Mouse (Mus musculus) limb, embryonic 15.5 days (tissue): ENCODE measurements around the gene Canx. TPM values are rescaled to one million over a fixed set of nuclear protein-coding genes. Genes with fewer than 3 reads are reported as not detected.
"Not testable (repeated sequence)": the region's sequence is repeated elsewhere in the genome, so short reads cannot be mapped to it uniquely, and the experiment has no call there.

Source experiments
- ATAC-seq: fragments of 200-750 bp; cut with Nextera tagmentation; 2 replicates; pipeline ENCODE4 v1.8.0; 2017; ENCODE audit warnings: low read depth, moderate TSS enrichment; ENCODE audit not compliant: insufficient number of reproducible peaks, low FRiP score, low TSS enrichment
- H3K27ac ChIP-seq: fragments of 300-500 bp; sonication (generic); 2 replicates; pipeline ENCODE4 v1.5.1; 2015; ENCODE audit warnings: moderate library complexity, mild to moderate bottlenecking, inconsistent platforms
- H3K27me3 ChIP-seq: fragments of 300-500 bp; sonication (generic); 2 replicates; pipeline ENCODE4 v1.6.1; 2015; ENCODE audit warnings: inconsistent platforms
- H3K36me3 ChIP-seq: fragments of 300-500 bp; sonication (generic); 2 replicates; pipeline ENCODE4 v1.6.1; 2015; ENCODE audit warnings: inconsistent platforms
- H3K4me1 ChIP-seq: fragments of 300-500 bp; sonication (generic); 2 replicates; pipeline ENCODE4 v1.6.1; 2015; ENCODE audit warnings: inconsistent platforms
- H3K4me2 ChIP-seq: fragments of 300-500 bp; sonication (generic); 2 replicates; pipeline ENCODE4 v1.6.1; 2015; ENCODE audit warnings: mild to moderate bottlenecking, inconsistent platforms
- H3K4me3 ChIP-seq: fragments of 300-500 bp; sonication (generic); 2 replicates; pipeline ENCODE4 v1.5.1; 2015; ENCODE audit warnings: mild to moderate bottlenecking, inconsistent platforms
- H3K9ac ChIP-seq: fragments of 300-500 bp; sonication (generic); 2 replicates; pipeline ENCODE4 v1.6.1; 2015; ENCODE audit warnings: inconsistent platforms
- H3K9me3 ChIP-seq: fragments of 300-500 bp; sonication (generic); 2 replicates; pipeline ENCODE4 v1.6.1; 2016; ENCODE audit warnings: inconsistent platforms
- WGBS: fragments of 180-500 bp; shearing (Covaris S2); methylation state at CpG from one replicate; pipeline ENCODE4 v1.1.7; 2015; 5-methylcytosine and 5-hydroxymethylcytosine counted together
- polyA plus RNA-seq: library from polyadenylated mRNA; unstranded; fragments of >200 nt; fragmentation: Nextera tagmentation; extraction: Ambion mirVana; gene quantifications from 2 replicates; pipeline ENCODE4 v1.2.1, GENCODE M21; 2015

Gene Canx
- polyA plus RNA-seq = 293 and 330 TPM in 2 replicates

- ATAC-seq = peak; percentile 99
- Histone ChIP-seq H3K9me3 (no peaks in the 10 kb centered on the region), H3K4me1 (peaks cover 10% of the 10 kb centered on the region; the same call in 1 of the 2 replicates), H3K9ac (peak within 1 kb of the TSS; percentile 95), H3K4me3 (peak within 1 kb of the TSS; percentile 91), H3K27me3 (no peaks in the 10 kb centered on the region), H3K4me2 (peak within 1 kb of the TSS; percentile 59), H3K36me3 (no peaks in the 10 kb centered on the region; the same call in 1 of the 2 replicates), H3K27ac (peak within 1 kb of the TSS; percentile 91)
- WGBS = under 1% methylated on average over 64 of the region's 64 CpGs
Observed at GRCm38 (mm10) chr11:50325496-50326301, at the start of gene Canx. Gene Canx, minus strand, starts transcription at chr11:50325673.

DNA sequence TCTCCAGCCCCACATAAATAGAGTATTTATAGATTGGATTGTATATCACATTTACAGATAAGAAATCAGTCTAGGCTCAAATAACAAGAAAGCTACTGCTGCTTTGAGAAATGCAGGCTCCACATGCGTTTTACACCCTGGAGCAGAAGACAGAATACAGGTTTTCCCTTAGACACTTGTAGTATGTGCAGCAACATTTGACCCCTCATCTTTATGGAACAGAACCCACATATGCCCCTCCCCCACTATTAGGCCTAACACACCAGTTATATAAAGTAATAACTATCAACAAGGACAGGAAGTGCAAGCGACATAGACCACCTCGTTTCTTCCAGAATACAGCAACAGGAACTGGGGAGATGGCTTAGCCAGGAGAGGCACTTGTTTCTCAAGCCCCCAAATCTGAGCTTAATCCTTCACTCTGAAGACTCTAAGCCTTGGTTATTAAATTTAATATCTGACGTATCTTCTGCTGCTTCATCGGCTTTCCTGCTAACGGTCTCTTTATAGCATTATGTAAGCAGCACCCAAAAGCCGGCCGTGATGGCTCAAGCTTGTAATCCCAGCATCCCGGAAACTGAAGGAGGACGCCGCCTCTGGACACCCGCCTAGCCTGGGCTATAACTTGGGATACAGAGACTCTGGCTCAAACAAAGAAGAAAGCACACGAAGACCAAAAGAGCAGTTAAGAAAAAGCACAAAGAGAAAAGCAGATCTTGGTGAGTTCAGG is 49.0 kb upstream of the Canx start:
- no peak for ATAC-seq
- Histone ChIP-seq H3K36me3 (peaks cover 4% of the 10 kb centered on the region), H3K9me3 (no peaks in the 10 kb centered on the region), H3K4me1 (peaks cover 15% of the 10 kb centered on the region), H3K27ac (no peak overlapping the region), H3K9ac (no peak overlapping the region), H3K4me2 (no peak overlapping the region), H3K27me3 (no peaks in the 10 kb centered on the region), H3K4me3 (no peak overlapping the region)
- 83% methylated on average over 13 of the region's 13 CpGs for WGBS

DNA sequence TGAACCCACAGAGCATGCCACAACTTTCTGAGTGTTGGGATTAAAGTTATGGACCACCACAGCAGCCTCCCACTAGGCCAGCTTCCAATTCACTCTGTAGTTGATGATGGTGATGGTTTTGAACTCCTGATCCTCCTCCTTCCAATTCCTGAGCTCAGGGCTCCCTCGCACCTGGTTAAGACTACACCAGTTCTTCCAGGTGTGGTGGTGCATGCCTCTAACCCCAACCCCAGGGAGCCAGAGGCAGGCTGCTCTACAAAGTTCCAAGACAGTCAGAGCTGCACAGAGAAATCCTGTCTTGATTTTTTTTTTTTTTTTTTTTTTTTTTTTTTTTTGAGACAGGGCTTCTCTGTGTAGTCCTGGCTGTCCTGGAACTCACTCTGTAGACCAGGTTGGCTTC is 48.1 kb upstream of the Canx start:
- Histone ChIP-seq H3K4me2 (no peak overlapping the region), H3K9ac (no peak overlapping the region), H3K4me1 (peaks cover 13% of the 10 kb centered on the region), H3K4me3 (no peak overlapping the region), H3K9me3 (no peaks in the 10 kb centered on the region), H3K27me3 (no peaks in the 10 kb centered on the region), H3K36me3 (no peaks in the 10 kb centered on the region), H3K27ac (no peak overlapping the region)
- 88% methylated on average over 1 of the region's 1 CpGs for WGBS
- no peak for ATAC-seq

- Histone ChIP-seq H3K27me3 (no peaks in the 10 kb centered on the region), H3K4me3 (no peak overlapping the region), H3K4me1 (peaks cover 13% of the 10 kb centered on the region), H3K9me3 (no peaks in the 10 kb centered on the region), H3K4me2 (no peak overlapping the region), H3K36me3 (no peaks in the 10 kb centered on the region), H3K27ac (no peak overlapping the region), H3K9ac (no peak overlapping the region)
- no peak for ATAC-seq
Observed at GRCm38 (mm10) chr11:50373086-50373485, 47.6 kb upstream of the Canx start.

DNA sequence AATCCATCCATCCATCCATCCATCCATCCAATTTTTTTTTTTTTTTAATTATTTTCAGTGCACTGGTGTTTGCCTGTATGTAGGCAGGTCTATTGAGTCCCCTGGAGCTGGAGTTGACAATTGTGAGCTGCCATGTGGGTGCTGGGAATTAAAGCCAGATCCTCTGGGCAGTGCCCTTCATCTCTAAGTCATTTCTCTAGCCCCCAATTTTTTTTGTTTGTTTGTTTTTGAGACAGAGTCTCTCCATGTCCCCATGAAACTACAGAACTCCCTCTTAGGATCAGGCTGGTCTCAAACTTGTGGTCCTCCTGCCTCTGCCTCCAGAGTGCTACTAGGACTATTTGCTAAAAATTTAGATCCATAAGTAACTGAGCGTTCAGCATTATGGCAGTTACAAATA is 46.4 kb upstream of the Canx start:
- H3K4me1 ChIP-seq = peaks cover 13% of the 10 kb centered on the region
- no peak overlapping the region for H3K9ac ChIP-seq
- no peaks in the 10 kb centered on the region for H3K36me3 ChIP-seq
- no peak overlapping the region for H3K4me3 ChIP-seq
- H3K27ac ChIP-seq = no peak overlapping the region
- no peak for ATAC-seq
- no peaks in the 10 kb centered on the region for H3K27me3 ChIP-seq
- no peaks in the 10 kb centered on the region for H3K9me3 ChIP-seq
- H3K4me2 ChIP-seq = peak overlapping the region; percentile 60
- 83% methylated on average over 1 of the region's 1 CpGs for WGBS

- Histone ChIP-seq H3K27me3 (no peaks in the 10 kb centered on the region), H3K4me3 (peak overlapping the region; percentile 41), H3K36me3 (no peaks in the 10 kb centered on the region), H3K9ac (peak overlapping the region; percentile 41), H3K27ac (peak overlapping the region; percentile 69), H3K4me1 (peaks cover 10% of the 10 kb centered on the region), H3K4me2 (peak overlapping the region; percentile 60), H3K9me3 (no peaks in the 10 kb centered on the region)
- WGBS = 3% methylated on average over 18 of the region's 18 CpGs
- no peak for ATAC-seq
Observed at GRCm38 (mm10) chr11:50371399-50371841, 45.9 kb upstream of the Canx start.

DNA sequence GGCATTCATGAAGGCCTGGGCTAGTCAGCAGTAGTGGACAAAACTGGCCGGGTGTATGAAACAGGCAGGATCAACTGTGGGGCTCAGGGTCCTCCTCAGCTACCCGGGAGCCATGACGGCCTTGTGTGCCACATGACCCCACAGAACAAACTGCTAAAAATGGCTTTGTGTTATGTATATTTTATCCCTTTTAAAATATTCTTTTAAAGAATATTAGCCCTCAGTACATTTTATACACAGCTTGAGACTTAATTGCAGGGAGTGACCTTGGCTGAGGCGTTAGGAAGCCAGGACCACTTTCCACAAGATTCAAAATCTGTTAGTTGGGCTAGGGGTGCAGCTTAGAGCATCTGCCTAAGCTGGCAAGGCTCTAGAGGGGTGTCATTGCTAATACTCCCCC is 45.5 kb upstream of the Canx start:
- peak overlapping the region; percentile 60 for H3K4me2 ChIP-seq
- ATAC-seq = no peak
- 0 out of 2 replicates have a peak overlapping the region, but pooled peaks have one; percentile 41 for H3K9ac ChIP-seq
- H3K27me3 ChIP-seq = no peaks in the 10 kb centered on the region
- 57% methylated on average over 4 of the region's 4 CpGs for WGBS
- no peaks in the 10 kb centered on the region for H3K9me3 ChIP-seq
- H3K4me1 ChIP-seq = 0 out of 2 replicates have a peak, but pooled peaks cover 7% of the 10 kb centered on the region
- no peaks in the 10 kb centered on the region for H3K36me3 ChIP-seq
- H3K4me3 ChIP-seq = no peak overlapping the region
- no peak overlapping the region for H3K27ac ChIP-seq

DNA sequence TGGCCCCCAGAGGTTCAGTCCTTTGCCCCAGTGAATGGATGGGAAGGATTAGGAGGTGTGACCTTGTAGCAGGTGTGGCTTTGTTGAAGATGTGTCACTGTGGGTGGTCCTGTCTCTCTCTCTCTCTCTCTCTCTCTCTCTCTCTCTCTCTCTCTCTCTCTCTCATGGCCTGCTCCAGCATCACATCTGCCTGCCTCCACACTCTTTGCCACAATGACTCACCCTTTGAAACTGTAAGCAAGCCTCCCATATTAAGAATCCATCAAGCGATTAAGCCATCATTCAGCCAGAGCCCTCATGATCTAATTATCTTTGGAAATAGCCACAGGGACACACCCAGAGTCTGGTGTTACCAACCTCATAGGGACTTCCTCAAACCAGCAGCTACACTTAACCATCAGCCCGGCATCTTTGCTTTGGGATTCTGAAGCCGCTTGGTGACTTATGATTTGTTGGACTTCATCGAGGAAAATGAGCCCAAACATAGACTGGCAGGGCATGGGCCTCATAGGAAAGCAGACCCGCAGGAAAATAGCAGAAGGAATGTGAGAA is 44.0 kb upstream of the Canx start:
- 86% methylated on average over 5 of the region's 5 CpGs for WGBS
- H3K9ac ChIP-seq = no peak overlapping the region
- H3K27me3 ChIP-seq = no peaks in the 10 kb centered on the region
- H3K4me3 ChIP-seq = no peak overlapping the region
- no peak overlapping the region for H3K27ac ChIP-seq
- no peak for ATAC-seq
- H3K4me1 ChIP-seq = 0 out of 2 replicates have a peak, but pooled peaks cover 7% of the 10 kb centered on the region
- no peak overlapping the region for H3K4me2 ChIP-seq
- H3K36me3 ChIP-seq = no peaks in the 10 kb centered on the region
- H3K9me3 ChIP-seq = no peaks in the 10 kb centered on the region

DNA sequence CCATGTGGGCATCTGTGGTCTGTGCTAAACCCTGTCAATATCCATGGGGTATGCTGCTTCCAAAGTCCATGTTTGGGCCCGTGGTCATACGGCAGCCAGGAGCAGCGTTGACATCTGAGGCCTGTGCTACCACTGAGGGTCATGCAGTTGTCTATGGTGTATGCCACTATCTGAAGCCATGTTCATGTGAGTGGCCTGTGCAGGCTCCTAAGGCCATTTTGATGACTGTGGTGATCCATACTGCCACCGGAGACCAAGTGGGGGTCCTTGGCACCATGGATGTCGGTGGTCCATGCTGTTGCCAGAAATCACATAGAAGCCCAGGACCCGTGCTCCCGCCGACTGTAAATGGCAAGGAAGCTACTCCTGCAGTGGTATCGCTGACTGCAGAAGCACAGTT is 42.1 kb upstream of the Canx start:
- Histone ChIP-seq H3K9ac (no peak overlapping the region), H3K4me1 (0 out of 2 replicates have a peak, but pooled peaks cover 7% of the 10 kb centered on the region), H3K4me2 (no peak overlapping the region), H3K27me3 (no peaks in the 10 kb centered on the region), H3K9me3 (no peaks in the 10 kb centered on the region), H3K4me3 (no peak overlapping the region), H3K36me3 (no peaks in the 10 kb centered on the region), H3K27ac (no peak overlapping the region)
- no peak for ATAC-seq
- WGBS = 91% methylated on average over 9 of the region's 9 CpGs

GRCm38 (mm10) chr11:50365322-50365721 is 39.8 kb upstream of the Canx start:
- Histone ChIP-seq H3K36me3 (no peaks in the 10 kb centered on the region), H3K27me3 (no peaks in the 10 kb centered on the region), H3K4me2 (no peak overlapping the region), H3K27ac (no peak overlapping the region), H3K9ac (no peak overlapping the region), H3K9me3 (no peaks in the 10 kb centered on the region), H3K4me1 (no peaks in the 10 kb centered on the region), H3K4me3 (no peak overlapping the region)
- ATAC-seq = no peak

GRCm38 (mm10) chr11:50364548-50364947 is 39.1 kb upstream of the Canx start:
- H3K27me3 ChIP-seq = no peaks in the 10 kb centered on the region
- no peak for ATAC-seq
- no peaks in the 10 kb centered on the region for H3K9me3 ChIP-seq
- WGBS = 3% methylated on average over 4 of the region's 4 CpGs
- no peak overlapping the region for H3K9ac ChIP-seq
- H3K4me2 ChIP-seq = no peak overlapping the region
- 0 out of 2 replicates have a peak, but pooled peaks cover 1% of the 10 kb centered on the region for H3K4me1 ChIP-seq
- no peak overlapping the region for H3K27ac ChIP-seq
- no peak overlapping the region for H3K4me3 ChIP-seq
- no peaks in the 10 kb centered on the region for H3K36me3 ChIP-seq

DNA sequence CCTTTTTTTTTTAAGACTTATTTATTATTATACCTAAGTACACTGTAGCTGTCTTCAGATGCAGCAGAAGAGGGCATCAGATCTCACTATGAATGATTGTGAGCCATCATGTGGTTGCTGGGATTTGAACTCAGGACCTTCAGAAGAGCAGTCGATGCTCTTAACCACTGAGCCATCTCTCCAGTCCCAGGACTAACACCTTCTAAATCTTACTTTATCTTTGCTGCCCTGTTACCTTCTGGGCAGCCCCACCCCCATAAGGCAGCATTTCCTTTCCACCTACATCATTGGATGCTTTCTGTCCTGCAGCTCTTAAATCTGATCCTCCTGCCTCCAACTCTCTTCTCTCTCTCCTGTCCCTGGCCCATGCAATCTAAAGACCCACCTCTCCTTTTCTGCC is 35.8 kb upstream of the Canx start:
- not testable (repeated sequence) for H3K36me3 ChIP-seq, H3K4me2 ChIP-seq, H3K4me3 ChIP-seq, H3K4me1 ChIP-seq, H3K27ac ChIP-seq, H3K9me3 ChIP-seq, H3K9ac ChIP-seq, ATAC-seq, H3K27me3 ChIP-seq
- 76% methylated on average over 1 of the region's 1 CpGs for WGBS
